Mouse (Mus musculus) layer of hippocampus, postnatal 36 days (tissue): ENCODE measurements around the gene Apba3. TPM values are rescaled to one million over a fixed set of nuclear protein-coding genes. Genes with fewer than 3 reads are reported as not detected.

ENCODE experiments used
- DNase-seq, 2 experiments: peaks; one replicate each; pipeline ENCODE4 v3.0.0; 2022
- total RNA-seq, 2 experiments: library from RNA; stranded (reverse); gene quantifications; 2 replicates each; pipeline ENCODE4 v1.2.3; 2021

Gene Apba3
- total RNA-seq, 2 experiments from 2014 or later: 39.3 to 56.0 TPM

DNA sequence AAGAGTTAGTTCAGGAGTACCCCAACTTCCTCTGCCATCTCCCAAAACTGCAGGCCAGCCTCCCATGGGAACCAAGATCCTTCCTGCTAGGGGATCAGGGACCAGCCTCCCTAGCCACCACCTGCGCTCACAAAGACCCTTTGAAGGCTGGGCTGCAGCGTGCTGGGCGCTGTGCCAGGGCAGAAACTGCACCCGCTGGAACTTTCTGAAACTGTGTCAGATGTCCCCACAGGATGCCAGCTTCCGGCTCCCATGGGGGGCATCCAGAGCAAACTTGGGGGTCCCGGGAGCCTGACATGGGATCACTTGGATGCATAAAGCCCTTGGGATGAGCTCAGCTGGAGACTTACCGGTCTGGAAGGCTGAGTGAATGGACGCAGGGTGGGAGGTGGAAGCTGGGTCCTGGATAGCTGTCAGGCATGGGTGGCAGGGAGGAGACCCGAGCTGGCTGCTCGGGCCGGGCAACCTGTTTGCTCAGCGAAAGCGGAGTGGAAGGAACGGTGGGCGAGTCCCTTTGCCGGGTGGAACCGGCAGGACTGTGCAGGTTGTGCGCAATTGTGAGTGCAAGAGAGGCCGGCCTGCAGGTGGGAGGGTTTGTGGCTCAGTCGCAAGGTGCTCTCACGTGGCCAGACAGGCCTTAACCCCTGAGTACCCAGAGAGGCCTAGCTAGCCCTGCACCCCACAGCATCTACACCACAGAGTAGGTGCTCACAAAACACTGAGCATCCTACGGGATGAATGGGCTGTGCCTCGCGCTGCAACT, 24.1 kb downstream of the Apba3 start:
- DNase-seq: no peak

DNA sequence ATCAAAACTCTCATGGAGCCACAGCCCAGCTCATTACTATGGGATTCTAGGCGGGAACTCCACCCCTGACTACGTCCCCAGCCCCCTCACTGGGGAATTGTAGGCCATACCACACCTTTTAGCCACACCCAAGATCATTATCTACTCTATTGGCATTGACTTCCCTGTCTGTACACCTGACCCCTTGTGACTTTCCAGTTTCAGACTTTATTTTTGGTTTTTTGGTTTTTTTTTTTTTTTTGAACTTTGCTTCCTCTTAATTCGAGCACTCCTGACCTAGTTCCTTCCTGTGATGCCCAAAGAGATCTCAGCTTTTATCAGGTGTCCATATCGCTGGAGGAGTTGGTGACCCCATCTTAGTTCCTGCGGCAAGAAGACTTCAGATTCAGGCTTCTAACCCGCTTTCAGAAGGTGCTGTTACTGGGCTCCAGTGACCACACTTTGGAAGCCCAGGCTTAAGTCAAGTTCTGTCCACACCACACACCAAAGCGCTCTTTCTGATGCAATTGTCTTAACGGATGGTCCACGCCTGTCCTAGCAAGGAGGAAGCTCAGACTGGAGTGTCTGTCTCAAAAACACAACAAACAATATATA, 24.8 kb downstream of the Apba3 start, which contains the start of gene Tjp3:
Tjp3 (minus strand) TSS at position 71 of the 594 bp plus-strand sequence.
- no peak for DNase-seq

DNA sequence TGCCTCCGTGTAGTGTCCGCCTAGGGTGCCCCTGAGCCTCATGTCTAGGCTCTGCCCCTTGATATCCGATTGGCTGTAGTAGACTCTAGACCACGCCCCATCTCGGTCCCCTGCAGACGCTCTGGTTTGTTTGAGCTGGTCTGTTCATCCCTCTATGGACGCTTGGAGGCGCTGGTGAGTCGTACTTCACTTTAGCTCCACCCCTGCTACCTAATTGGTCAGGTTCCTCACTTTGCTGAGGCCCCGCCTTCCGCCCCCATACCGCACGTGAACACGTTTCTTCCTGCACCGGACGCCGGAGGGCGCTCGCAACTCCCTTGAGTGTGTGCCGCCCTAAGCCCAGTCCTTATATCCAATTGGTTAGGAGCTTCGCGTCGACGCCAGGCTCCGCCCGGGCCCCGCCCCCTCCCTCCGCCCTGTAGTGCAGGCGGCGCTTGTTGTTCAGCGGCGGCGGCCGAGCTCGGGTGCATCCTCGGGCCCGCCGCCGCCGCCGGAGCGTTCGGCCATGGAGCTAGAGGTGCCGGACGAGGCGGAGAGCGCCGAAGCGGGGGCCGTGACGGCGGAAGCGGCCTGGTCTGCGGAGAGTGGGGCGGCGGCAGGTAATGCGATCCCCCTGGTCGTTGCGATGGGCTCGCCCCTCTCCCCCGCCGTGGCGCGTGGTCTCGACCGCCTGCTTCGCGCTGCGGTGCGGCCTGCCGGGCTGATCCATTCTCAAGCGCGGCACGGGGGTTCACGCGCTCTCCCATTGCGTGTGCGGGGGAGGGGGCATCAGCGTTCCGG, 26.0 kb downstream of the Apba3 start, which contains the start of gene Pip5k1c:
Pip5k1c (plus strand) TSS at position 410 of the 780 bp plus-strand sequence.
- DNase-seq: peak; percentile 99 to 100

DNA sequence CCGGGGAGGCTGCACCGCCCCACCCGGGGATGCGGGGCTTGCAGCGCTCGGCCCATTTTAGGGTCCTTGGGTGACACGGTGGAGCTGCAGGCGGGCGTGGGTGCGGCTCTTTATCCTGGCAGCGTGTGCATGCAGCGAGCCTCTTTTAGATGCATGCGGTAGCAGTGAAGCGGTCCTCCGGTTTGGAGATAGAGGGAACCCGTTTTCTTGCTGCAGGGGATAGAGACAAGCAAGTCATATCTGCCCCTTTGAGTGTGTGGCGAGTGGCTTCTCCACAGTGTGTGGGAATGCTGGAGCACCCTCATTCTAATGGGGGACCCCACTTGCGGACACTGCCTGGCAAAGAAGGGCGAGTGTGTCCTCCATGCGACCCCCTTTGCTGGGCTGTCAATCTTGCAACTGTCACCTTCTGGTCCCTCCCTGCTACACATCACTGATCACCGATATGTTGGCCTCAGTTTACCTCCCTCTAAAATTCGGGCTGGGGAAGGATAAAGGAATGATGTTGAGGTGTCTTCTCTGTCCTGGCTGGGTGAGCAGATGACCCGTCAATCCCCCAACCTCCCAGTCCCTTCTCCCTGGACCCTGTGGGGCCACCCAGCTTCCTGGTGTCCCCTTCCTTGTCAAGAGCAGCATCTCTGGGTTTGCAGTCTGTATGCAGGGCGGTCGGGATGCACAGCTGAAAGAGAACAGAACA, 26.7 kb downstream of the Apba3 start:
- no peak for DNase-seq

DNA sequence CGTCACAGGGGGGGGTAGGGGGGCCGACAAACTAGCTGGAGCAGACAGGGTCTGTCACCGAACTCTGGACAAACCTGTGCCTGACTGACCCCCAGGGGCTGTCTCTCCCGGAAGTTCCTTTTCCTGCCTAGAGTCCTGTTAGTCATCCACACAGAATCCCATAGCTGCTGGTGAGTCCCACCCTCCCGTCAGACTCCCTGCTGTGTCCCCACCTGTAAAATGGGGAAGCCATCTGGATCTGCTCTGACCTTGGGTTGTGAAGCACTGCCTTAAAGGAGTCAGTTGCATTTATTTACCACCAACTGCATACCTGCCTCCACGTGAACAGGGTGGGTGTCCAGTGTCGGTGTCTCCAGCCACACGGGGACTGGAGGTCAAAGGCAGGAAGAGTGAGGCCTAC, 27.7 kb downstream of the Apba3 start:
- no peak for DNase-seq

DNA sequence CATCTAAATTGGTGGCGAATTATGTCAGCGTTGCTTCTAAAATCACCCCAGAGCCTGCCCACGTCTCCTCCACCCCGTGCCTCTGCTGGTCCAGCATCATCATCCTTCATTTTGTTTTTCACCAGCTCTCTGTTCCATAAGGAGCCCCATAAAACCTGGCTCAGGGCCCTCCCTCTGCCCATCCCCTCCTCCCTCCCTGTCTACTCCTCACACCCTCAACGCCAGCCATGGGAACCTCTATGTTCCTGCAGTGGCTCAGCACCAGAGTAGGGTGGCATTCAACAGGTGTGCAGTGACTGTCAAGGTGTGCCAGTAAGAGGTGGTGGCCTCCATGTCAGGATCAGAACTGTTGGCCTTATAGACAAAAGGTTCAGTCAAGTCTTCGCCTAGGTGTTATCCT, 28.4 kb downstream of the Apba3 start:
- no peak for DNase-seq

DNA sequence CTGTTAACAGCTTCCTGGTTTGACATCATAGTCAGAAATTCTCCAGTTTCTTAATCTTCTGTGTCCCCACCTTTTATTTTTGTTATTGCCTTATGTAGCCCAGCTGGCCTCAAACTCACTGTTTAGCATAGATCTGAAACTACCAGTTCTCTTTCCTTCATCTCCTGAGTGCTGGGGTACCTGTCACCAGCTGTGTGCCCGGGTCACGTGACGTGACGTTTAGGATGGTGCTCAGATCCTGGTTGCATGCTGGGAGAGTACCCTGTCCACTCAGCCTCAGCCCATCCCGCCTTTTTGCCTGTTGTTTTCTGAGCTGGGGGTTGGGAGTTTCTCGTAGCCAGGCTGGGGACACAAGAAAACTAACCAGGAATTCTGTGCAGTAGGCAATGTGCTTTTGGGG, 30.5 kb downstream of the Apba3 start:
- DNase-seq: no peak

DNA sequence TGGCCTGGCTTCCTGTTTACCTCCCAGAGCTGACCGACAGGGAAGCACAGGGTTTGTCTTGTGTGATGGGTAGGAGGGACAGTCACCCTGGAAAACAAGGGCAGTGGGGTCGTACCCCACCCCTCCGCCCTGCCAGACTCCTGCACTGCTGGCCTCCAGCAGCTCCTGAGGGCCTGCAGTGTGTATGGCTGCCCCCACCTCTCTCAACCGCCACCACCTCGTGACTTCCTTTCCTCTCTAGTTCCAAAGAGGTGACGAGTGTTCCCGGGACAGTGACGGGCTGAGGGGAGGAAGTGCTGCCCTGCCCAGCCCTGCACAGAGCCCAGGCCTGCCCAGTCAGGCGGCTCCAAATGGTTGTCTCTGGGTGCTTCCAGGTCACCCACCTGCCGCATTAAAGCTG, 31.1 kb downstream of the Apba3 start:
- no peak for DNase-seq

DNA sequence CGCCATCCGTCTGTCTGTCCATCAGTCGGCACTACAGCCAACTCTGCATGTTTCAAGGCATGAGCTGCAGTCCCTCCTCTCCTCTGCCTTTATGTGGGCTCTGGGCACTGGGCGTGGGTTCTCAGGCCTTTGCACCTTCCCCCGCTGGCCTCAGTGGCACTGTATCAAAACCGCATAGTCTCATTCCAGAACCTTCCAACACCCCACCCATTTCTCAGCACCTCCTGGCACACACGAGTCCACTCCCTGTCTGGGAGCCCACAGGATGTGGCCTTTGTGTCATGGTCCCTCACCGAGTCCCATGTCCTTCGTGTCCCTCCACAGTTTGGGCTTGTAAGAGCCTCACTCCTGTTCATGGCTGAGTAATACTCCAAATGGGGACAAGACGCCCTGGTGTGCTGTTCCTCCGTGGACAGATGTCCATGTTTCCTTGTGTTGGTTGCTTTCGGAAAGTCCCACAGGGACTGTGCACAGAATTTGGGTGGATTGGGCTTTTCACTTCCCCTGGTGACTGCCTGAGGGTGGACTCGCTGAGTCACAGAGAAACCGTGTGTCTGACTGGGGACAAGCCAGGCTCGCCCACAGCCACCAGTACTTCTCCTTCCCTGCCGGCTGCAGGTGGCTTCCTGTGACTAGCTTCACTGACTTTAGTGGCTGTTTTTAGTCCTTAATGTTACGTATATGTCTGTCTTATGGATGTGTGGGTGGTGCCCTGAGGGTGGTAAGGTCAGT, 31.8 kb downstream of the Apba3 start:
- DNase-seq: no peak

DNA sequence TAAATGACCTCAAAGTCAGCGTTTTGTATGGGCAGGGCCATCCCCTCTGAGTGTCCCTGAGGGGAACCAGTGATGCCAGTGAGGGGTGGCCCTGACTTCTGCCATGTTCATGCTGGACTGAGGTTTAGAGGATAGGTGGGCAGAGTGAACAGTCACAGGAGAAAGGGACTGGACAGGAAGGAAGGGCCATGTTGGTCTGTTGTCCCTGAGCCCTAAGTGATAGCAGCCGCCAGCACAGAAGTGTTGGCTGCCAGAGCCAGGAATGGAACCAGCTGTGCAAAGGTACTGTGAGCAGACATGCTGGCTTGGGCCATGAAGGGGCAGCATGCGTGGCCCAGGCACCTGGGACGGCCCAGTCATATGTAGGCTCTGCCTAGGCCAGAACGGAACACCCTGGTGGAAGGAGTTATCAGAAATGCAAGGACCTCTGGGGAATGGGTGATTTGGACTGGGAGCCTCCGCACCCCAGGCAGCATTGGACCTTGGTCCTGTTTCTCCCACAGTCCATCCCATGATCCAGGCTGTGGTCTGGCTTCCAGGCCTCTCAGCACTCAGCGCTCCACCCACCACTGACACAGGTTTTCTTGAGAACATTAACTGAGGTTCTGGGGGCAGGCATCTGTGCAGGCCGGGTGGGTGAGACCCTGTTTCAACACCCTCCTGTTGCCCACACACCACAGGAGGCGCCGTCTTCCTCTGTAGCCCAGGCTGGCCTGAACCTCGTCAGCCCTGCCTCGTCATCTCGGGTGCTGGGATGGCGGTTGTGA, 33.0 kb downstream of the Apba3 start:
- no peak for DNase-seq

DNA sequence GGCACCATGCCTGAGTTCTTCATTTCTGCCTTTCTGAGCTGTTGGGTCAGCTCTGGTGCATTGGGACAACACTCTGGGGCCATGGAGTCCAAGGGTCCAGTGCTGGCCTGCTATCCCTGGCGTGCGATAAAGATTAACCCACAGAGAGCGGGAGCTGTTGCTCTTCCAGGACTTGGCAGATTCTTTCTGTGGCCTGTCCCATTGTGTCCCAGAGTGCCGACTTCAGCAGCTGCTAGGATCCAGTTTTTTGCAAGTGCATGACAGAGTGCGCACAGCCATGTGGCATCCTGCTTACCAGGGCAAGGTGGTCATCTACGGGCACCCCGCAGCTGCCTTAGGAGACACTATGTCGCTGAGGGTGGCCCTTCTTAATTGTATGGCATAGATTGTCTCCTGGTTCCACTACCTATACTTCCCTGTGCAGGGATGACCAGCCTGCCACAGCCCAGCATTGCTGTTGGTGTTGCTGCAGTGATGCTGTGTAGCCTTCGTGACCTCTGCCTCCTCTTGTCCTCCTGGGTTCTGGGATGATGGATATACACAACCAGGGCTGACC, 33.7 kb downstream of the Apba3 start:
- DNase-seq: no peak

DNA sequence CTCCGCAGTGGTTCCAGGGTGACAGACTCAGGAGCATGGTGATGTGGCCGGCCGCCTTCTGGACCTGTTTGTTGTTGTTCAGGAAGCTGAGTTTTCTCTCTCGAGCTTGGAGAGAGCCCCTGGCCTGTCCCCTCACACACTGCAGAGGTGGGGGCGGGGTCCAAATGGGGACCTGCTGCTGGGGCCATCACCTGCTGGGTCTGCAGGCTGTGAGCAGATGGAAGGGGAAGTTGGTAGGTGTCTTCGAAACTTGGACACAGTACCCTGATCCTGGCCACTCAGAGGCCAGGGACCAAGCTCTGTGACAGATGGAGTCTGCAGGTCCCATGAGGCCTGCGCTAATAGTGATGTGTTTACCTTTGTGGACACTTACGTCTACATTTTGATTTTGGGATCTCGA, 34.6 kb downstream of the Apba3 start:
- DNase-seq: no peak

DNA sequence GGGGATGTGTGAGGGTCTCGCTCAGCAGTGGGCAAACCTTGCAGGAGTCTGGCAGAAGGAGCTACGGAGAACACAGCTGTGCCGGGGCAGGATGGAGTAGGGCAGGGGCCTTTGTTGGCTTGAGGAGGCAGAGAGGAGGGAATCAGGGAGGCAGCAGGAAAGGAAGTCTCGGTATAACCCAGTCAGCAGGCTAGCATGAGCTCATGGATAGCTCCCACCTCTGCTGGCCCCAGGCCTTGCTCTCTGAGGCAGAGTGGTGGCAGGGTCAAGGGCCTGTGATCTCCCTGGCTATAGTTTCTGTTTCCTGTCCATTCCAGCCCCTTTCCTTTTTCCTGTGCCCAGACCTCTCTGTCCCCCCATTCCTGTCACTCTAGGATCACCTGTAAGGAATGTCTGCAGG, 35.5 kb downstream of the Apba3 start:
- no peak for DNase-seq

DNA sequence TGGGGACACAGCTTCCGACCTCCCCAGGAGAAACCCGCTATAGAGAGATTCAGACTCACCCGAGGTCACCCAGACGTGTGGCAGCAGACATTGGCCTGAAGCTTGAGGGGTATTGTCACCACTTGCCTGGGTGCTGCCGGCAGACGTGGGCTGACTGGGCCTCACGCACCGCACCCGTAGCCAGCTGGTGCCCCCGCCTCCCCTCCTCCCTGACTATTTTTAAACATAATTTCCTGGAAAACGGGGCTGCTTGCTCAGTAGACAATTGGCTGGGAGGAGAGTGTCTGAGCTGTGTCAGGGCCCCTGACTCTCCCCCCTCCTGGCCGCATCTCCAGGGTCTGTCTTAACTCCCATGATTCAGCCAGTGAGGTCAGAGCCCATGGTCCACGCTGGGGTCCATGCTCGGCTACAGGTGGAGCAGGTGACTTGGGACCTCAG, 36.0 kb downstream of the Apba3 start:
- no peak for DNase-seq

DNA sequence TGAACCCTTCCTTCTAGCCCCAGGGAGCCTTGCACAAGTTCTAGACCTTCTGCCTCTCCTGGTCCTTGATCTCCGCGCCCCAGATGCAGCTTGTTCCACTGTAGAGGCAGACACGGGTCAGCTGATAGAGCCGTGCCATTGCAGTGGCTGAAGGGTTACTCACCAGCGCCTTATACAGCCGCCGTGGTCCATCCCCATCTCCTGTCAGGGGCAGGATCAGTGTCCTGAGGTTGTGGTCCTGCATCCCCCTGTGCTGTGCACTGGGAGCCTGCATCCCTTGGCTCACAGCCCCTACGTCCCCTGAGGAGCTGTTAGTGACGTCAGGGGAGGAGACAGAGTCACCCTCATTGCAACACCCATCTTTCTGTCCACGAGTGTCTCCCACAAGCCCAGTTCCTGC, 36.5 kb downstream of the Apba3 start:
- DNase-seq: no peak

DNA sequence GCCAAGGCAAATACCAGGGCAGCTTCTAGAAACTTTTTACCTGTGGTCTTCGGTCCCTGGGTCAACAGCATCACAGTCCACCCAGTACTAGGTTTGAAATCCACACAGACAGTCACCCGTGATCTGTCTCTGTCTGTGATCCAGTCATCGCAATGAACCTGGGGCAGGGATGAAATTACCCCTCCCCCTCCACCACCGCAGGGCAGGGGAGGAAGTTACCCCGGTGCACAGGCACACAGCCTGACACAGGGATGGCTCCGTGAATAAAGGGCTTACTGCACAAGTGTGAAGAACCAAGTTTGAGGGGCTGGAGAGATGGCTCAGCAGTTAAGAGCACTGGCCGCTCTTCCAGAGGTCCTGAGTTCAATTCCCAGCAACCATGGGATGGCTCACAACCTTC, 37.0 kb downstream of the Apba3 start:
- DNase-seq: no peak

DNA sequence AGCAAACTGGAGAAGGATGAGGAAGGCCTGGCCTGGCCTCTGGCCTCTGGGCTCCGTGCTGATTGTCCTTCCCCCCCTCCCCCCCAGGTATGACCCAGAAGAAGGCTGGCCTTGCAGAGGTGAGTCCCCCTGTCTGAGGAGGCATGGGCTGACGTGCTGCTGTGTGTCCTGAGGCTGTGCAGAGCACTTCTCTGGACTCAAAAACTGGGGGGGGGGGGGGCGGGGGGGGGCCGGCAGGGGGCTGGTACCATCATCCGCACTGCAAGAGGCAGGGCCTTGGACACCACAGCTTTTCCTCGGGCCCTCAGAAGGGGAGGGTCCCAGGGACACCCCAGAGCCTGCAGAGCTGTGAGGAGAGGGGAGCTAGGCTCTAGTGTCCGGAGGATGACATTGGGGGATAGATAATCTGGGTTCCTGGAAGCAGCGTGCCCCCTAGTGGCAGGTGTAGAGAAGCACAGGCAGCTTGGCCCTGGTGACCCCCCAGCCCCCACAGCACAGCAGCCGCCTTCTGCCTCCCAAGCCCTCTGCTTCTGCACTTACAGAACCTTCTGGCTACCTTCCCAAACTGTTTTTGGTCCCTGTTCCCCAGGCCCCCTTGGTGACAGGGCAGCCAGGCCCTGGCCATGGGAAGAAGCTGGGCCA, 38.0 kb downstream of the Apba3 start:
- peak in 1 of 2 experiments; percentile 51 for DNase-seq

DNA sequence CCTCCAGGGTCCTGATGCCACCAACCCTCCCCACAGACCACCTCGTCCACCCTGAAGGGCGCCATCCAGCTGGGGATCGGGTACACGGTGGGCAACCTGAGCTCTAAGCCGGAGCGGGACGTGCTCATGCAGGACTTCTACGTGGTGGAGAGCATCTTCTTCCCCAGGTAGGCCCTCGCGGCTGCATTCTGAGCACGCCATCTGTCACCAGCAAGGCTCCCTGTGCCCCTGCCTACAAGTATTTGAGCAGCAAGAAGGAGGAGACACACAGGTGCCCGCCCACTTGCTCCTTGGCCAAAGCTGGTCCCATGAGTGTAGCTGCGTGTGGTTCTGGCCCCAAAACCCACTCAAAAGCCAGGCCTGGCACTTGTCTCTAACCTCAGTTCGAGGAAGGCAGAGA, 38.9 kb downstream of the Apba3 start:
- DNase-seq: no peak

DNA sequence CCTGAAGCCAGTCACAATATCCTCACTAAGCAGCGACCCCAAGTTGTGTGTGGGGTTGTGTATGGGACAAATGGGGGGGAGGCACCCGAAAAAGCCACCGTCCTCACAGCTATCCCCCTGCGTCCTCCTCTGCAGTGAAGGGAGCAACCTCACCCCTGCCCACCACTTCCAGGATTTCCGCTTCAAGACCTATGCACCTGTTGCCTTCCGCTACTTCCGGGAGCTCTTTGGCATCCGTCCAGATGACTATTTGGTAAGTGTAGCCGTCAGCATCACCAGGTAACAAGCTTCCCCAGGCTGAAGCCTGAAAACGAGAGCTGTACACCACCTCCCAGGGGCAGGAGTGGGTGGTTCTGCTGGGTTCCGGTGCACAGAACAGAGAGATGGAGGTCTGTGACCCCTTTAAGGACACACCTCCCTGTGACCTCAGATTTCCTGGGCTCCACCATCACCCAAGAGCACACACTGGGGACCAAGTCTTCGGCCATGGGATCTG, 39.5 kb downstream of the Apba3 start:
- no peak for DNase-seq
